8 mouse cellular contexts compared by ENCODE assay signal in the genomic region with DNA sequence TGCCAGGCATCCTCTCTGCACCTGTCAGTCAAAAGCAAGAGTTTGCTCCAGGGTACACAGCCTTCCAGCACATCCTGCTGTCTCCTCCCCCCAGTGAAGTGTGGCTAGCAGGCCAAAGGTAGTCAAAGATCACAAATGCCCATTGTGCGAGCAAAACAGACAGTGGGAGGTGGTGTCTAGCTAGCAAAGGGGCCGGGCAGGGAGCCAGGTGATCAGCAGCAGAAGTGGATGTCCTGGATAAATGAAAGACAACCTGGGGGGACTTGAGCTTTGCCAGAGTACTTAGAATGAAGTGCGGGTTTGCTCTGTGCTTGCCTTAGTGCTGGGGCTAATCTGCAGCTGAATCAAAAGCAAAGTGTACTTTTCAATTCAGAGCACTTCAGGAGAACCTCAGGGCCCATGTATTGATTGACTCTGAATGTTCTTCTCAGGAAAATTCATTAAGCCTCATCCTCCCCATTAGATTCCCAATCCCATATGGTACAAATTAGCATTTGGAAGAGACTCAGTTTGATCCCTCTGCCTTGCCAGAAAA.
DNase-seq lines count a peak whose midpoint lies in the region; ATAC-seq and TF ChIP-seq lines count a peak whose summit lies in the region.

No protein-coding gene starts in this region.

- H3K4me1 ChIP-seq in midbrain, embryonic 12.5 days, result peaks cover 3% of the 10 kb centered on the region; the same call in 1 of the 2 replicates
- peaks cover 6% of the 10 kb centered on the region for H3K4me1 ChIP-seq in midbrain, embryonic 10.5 days
- peaks cover 11% of the 10 kb centered on the region for H3K4me1 ChIP-seq in hindbrain, embryonic 15.5 days (replicated peaks)
- H3K4me1 ChIP-seq in midbrain, postnatal 0 days (ENCODE audit: insufficient read depth, low read length), result peaks cover 4% of the 10 kb centered on the region; the same call in 1 of the 2 replicates
- no peaks in the 10 kb centered on the region for H3K4me1 ChIP-seq in intestine, embryonic 15.5 days (replicated peaks)

- peak; percentile 56; the same call in 1 of the 2 replicates for ATAC-seq in midbrain, embryonic 12.5 days (ENCODE audit: low FRiP score, low read depth)
- no peak for ATAC-seq in hindbrain, embryonic 15.5 days (ENCODE audit: low FRiP score, low read depth)
- ATAC-seq in midbrain, postnatal 0 days (ENCODE audit: low FRiP score), result no peak
- ATAC-seq in megakaryocyte progenitor cell, adult 5-6 weeks (replicated peaks; ENCODE audit: poor library complexity), result no peak
- ATAC-seq in intestine, embryonic 15.5 days, result no peak; the same call in 1 of the 2 replicates

- peak; percentile 37 to 64 for DNase-seq in adrenal gland, adult (ENCODE audit: inconsistent age in 2 of 2, low spot score in 1 of 2)
- DNase-seq in adrenal gland, postnatal 4 days (ENCODE audit: low spot score in 2 of 2), result no peak
- DNase-seq in midbrain, embryonic 10.5 days (ENCODE audit: low spot score), result no peak
- DNase-seq in midbrain, postnatal 0 days (ENCODE audit: low spot score), result peak; percentile 55

- H3K36me3 ChIP-seq in midbrain, embryonic 12.5 days, result no peaks in the 10 kb centered on the region
- no peaks in the 10 kb centered on the region for H3K36me3 ChIP-seq in midbrain, embryonic 10.5 days
- no peaks in the 10 kb centered on the region for H3K36me3 ChIP-seq in hindbrain, embryonic 15.5 days
- no peaks in the 10 kb centered on the region for H3K36me3 ChIP-seq in midbrain, postnatal 0 days (ENCODE audit: insufficient read depth, low read length)
- H3K36me3 ChIP-seq in intestine, embryonic 15.5 days, result no peaks in the 10 kb centered on the region

- H3K4me3 ChIP-seq in midbrain, embryonic 12.5 days, result no peak overlapping the region
- no peak overlapping the region for H3K4me3 ChIP-seq in midbrain, embryonic 10.5 days
- H3K4me3 ChIP-seq in hindbrain, embryonic 15.5 days, result no peak overlapping the region
- no peak overlapping the region for H3K4me3 ChIP-seq in midbrain, postnatal 0 days (ENCODE audit: low read depth, low read length)
- no peak overlapping the region for H3K4me3 ChIP-seq in intestine, embryonic 15.5 days (replicated peaks)

- H3K27me3 ChIP-seq in midbrain, embryonic 12.5 days, result no peaks in the 10 kb centered on the region
- H3K27me3 ChIP-seq in midbrain, embryonic 10.5 days (ENCODE audit: low read depth, poor library complexity, severe bottlenecking), result no peaks in the 10 kb centered on the region
- H3K27me3 ChIP-seq in hindbrain, embryonic 15.5 days, result no peaks in the 10 kb centered on the region
- H3K27me3 ChIP-seq in midbrain, postnatal 0 days (ENCODE audit: insufficient read depth, low read length), result no peaks in the 10 kb centered on the region
- H3K27me3 ChIP-seq in intestine, embryonic 15.5 days (replicated peaks), result no peaks in the 10 kb centered on the region

- no peak overlapping the region for H3K27ac ChIP-seq in midbrain, embryonic 12.5 days (replicated peaks)
- H3K27ac ChIP-seq in midbrain, embryonic 10.5 days (replicated peaks), result no peak overlapping the region
- H3K27ac ChIP-seq in hindbrain, embryonic 15.5 days (replicated peaks), result peak overlapping the region; percentile 34; the same call in 1 of the 2 replicates
- H3K27ac ChIP-seq in midbrain, postnatal 0 days (ENCODE audit: low read depth, low read length), result no peak overlapping the region
- no peak overlapping the region for H3K27ac ChIP-seq in intestine, embryonic 15.5 days

- no peak for TF ChIP-seq CTCF in midbrain, postnatal 0 days (IDR thresholded peaks at IDR 0.05)

- 30% methylated on average over 3 of the region's 3 CpGs for WGBS in midbrain, embryonic 12.5 days
- 34% methylated on average over 3 of the region's 3 CpGs for WGBS in midbrain, embryonic 10.5 days
- 32% methylated on average over 3 of the region's 3 CpGs for WGBS in hindbrain, embryonic 15.5 days
- 20% methylated on average over 3 of the region's 3 CpGs for WGBS in midbrain, postnatal 0 days
- 43% methylated on average over 3 of the region's 3 CpGs for WGBS in intestine, embryonic 15.5 days

- H3K9me3 ChIP-seq in midbrain, embryonic 12.5 days, result no peaks in the 10 kb centered on the region
- H3K9me3 ChIP-seq in midbrain, embryonic 10.5 days (replicated peaks), result no peaks in the 10 kb centered on the region
- H3K9me3 ChIP-seq in hindbrain, embryonic 15.5 days, result no peaks in the 10 kb centered on the region
- no peaks in the 10 kb centered on the region for H3K9me3 ChIP-seq in midbrain, postnatal 0 days (ENCODE audit: low read length)
- no peaks in the 10 kb centered on the region for H3K9me3 ChIP-seq in intestine, embryonic 15.5 days

- no peak overlapping the region for H3K9ac ChIP-seq in midbrain, embryonic 12.5 days (replicated peaks)
- no peak overlapping the region for H3K9ac ChIP-seq in hindbrain, embryonic 15.5 days
- H3K9ac ChIP-seq in midbrain, postnatal 0 days (replicated peaks; ENCODE audit: low read length, poor library complexity, severe bottlenecking), result no peak overlapping the region
- no peak overlapping the region for H3K9ac ChIP-seq in intestine, embryonic 15.5 days

- H3K4me2 ChIP-seq in midbrain, embryonic 12.5 days (replicated peaks), result no peak overlapping the region
- H3K4me2 ChIP-seq in hindbrain, embryonic 15.5 days, result no peak overlapping the region
- no peak overlapping the region for H3K4me2 ChIP-seq in midbrain, postnatal 0 days (ENCODE audit: low read depth, low read length, poor library complexity, severe bottlenecking)
- no peak overlapping the region for H3K4me2 ChIP-seq in intestine, embryonic 15.5 days (replicated peaks)

Comparison
In these comparisons a context has a peak if more than half of its experiments do, and no peak if none do; other contexts are left out.
1. DNase-seq: peak in adrenal gland, adult (2 of 2) and midbrain, postnatal 0 days (single experiment); none in adrenal gland, postnatal 4 days (0 of 2) and midbrain, embryonic 10.5 days (single experiment).